Mouse (Mus musculus): ENCODE data around the gene 2700049A03Rik.

DNA sequence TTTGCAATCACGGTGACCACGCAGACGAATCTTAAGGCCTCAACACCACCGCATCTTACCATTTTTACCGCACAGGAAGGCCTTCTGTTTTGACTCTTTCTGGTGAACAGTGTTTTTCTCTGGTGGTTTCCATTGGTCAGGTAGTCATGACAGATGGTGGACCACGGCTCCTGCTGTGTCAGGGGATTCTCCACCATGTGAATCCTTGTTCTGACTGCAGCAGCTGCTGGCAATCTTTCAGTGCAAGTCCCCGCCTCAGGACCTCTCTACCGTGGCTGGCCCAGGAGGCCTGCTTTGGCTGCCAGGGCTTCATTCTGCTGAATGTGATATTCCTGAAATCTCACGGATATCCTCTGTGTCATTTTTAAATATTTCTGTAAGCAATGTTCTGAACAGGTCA is 13.4 kb upstream of the 2700049A03Rik start:
- TF ChIP-seq POLR2A (IDR thresholded peaks at IDR 0.05; ENCODE audit: borderline replicate concordance, low read depth, low read length) (no peak), CTCF (IDR thresholded peaks at IDR 0.05; ENCODE audit: low read depth, low read length) (no peak)

Measured in bone marrow macrophage, adult 2 months (primary cell).